Mouse (Mus musculus): ENCODE data around the gene Mob1b.

Mob1b gene

DNA sequence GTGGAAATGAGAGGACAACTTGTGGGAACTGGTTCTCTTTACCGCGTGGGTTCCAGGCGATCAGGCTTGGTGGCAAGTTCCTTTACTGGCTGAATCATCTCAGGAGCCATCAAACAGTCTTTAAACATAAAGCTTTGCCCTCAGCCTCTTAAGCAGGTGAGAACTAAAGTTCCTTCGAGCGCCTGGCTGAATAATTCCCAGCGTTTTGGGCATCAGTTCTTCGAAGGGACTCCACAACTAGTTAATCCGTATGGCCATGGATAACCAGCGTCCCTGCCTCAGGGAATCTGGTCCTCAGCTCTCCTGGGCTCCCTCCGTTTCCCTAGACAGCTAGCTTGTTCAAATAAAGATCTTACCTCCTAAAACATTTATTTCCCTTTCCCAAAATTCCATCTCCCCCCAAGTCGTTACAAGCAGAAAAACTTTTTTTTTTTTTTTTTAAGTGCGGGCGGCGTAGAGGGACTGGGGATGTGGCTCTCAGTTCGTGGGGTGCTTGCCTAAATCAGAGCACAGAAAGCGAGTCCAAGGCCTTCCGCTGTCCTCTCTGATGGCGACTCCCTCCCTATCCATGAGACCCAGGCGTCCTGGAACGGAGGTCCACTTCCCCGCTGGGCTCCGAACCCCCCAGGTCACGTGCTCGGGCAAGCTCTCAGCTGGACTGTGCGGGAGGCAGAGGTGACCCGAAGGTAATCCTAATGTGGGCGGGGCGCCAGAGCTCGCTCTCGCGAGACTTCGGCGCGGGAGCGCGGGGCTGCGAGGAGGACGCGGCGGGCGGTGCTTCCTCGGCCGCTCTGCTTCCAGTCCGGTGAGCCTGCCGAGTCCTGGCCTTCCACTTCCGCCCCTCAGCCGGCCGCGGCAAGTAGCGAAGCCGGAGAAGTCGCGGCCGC lies at the start of gene Mob1b:
Mob1b (plus strand) TSS at position 740 of the 887 bp plus-strand sequence.
- peak; percentile 93 for DNase-seq

DNA sequence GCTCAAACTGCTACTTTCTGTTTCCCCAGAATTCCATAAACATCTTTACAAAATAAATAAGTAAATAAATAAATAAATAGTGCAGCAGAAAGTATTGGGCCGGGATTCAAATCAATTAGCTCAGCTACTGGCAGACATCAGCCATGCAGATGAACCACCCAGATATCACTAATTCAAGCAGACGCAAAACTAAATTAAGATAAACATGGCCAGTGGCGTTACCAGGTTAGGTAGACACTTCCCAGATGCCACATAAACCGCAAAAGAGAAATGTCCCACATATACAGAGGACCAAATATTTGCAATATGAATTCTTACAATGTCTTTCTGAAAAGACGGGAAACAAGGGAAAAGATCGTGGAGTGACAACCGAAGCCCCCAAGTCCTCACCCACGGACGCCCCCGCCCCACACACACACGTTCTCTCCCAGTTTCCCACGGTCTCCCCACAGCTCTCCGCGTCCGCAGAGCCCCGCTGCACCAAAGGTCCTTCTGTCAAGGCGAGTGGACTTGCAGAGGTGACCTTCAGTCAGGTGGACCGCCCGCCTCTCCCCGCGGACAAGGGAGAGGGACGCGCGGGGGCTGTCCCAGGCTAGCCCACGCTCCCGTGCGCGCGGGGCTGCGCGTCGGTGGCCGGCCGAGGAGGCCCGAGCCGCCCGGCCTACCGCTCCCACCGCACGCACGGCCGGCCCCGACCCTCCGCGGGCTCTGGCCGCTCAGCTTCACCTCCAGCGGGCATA lies 45.8 kb upstream of the Mob1b start:
- DNase-seq = peak; percentile 38

DNA sequence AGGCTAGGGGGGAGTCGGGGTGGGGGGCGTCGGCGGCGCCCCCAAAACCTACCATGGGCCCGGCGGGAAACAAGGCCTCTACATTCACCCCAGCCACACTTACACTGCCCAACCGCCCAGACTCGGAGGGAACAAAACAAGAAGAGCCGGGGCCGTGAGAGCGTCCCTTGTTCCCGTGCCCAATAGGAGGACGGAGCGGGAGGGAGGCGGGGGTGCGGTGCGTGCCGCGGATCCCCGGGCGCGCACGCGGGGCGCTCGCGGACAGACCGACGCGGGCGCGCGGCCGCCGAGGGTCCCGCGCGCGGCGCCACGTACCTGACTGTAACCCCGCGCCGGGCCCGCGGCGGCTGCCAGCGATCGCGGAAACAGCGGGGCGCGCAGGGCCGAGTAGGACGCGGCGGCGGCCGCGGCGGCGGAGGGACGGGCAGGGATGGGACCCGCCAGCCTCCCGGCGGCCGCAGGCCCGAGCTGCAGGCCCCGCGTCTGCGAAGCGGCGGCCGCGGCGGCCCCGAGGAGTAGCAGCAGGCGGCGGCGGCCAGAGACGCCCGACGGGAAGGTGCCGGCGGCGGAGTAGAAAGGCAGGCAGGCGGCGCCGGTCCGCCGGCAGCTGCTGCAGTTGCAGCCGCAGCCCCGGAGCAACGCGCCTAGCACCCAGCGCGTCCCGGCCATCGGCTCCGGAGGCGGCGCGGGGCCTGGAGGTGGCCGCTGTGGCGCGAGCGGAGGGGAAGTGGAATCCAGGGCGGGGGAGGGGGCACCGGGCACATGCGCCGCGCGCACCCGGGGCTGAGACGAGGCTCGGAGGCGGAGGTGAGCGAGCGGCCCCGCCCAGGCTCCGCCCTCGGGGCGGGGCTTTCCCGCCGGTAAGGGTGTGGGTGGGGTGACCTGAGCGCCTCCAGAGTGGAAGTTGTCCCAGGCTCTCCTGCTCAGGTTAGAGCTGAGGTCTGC lies 44.9 kb upstream of the Mob1b start, which contains the start of gene Grsf1:
Grsf1 (minus strand) TSS at position 729 of the 945 bp plus-strand sequence.
- DNase-seq = peak; percentile 96

DNA sequence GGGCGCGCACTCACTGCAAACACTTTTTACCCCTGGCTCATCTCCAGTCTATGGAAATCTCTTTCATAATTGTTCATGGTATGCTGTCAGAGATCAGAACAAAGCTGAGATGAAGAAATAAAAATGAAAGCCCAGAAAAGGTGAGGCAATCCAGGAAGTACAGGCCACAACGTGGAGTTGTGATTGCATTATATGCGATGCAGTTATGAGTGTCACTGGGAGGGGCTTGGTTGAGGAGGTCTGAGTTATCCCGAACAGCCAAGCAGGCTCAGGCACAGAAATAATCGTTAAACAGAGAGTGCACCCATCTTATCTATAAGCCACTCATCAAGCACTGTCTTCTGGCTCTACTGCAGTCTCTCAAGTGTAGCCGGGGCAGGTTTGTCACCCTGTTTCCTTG lies 41.7 kb upstream of the Mob1b start:
- no peak for DNase-seq

DNA sequence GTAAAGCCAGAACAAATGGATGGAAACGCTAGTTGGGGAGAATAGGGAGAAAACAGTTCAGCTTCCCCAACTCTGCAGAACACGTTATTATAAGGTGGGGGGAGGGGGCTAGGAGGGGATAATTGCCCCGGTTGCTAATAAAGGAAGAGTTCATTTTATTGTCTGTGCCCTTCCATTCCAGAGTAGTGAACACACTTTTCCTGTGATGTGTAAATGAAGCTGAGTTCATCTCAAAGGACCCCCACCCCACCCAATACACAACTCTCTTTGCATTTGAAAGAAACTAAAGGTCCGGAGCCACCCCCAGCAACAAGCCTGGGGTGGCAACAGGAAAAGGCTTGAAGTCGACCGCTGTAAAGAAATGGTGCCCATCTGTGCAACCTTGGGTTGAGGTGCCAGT lies 41.3 kb upstream of the Mob1b start:
- DNase-seq = no peak

DNA sequence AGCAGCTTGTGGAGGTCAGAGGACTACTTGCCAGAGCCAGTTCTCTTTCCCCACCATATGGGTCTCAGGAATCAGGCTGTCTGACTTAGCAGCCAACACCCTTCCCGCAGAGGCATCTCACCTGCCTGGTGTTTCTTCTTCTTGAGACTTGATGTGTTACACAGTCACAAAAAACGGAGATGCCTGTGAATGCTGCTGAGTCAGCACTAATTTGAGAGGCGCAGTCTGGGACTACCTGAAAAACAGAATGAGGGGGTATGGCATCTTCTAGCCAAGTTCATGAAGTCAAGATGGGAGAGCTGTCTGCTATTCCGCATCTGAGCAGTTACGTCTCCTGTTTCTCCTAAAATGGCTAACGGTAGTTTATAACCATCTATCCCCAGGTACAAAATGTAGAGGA lies 40.1 kb upstream of the Mob1b start:
- DNase-seq = no peak

DNA sequence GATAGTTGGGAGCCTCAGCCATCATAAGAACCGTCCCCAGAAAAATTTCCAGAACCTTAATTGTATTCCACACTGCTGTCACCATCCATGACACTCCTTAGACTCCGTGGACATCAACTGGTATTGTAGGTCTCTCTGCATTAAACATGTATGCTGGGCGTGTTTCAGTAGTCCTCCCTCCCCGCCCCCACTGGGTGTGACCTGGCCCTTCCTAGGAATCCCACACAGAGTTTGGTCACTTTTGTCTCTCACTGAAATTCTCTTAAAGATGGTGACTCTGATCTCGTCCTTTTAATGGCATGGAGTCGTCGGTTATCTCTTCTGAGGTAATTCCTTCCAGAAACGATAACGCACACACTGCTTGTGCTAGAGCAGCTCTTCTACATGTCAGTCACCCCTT lies 36.9 kb upstream of the Mob1b start:
- DNase-seq = no peak

DNA sequence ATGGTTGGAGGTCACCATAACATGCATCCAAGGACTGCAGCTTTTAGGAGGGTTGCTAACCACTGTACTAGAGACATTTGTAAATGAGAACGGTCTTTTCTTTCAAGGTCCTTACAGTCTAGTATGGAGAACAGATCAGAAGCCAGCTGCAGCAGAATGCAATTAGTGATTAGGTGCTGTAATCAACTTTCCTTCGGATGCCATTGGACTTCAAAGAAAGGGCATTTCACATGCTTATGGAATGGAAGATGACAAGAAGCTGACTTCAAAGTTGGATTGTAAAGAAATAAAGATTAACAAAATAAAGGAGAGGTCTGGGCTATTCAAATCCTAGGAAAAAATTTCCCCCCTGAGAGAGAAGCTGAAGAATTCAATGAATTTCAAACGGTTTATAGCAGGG lies 36.4 kb upstream of the Mob1b start:
- DNase-seq = no peak

DNA sequence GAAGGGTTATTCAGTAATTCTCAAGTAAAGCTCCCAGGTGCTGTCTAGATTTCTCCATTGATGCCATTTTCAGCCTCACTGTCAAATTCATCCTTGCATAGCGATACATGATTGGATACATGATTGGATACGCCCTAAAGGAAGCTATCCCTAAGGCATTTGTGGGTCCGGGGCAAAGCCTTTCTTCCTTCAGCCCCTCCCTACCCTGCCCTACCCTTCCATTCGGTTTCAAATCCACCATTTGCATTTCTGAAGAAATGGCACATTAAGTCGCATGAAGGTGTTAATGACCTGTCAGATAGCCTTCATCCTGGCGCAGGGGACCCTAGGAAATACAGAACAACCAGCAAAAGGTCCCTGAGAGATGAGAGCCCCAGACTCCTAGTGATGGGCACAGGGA lies 35.3 kb upstream of the Mob1b start:
- no peak for DNase-seq

DNA sequence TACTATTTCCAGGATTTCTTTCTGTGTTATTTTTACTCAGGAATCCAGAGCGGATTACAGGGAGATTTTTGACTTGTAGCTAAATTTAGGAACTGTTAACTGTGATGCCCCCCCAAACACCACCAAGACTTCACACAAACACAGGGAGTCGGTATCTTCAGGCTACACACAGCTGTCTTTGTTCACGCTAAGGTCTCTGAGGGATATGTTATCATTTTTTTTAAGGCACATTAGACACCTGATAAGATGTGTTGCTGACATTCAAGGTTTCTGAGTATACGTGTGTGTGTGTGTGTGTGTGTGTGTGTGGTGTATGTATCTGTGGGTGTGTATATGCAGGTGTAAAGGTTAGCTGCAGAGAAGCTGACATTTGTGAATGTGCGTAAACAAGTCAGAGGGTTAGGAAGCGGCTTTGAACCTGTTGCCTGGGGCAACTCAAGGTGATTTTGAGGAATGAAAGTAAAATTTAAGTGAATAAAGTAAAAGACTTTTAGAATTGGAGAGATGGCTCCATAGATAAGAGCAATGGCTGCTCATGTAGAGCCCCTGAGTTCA lies 34.8 kb upstream of the Mob1b start:
- peak; percentile 13 for DNase-seq

DNA sequence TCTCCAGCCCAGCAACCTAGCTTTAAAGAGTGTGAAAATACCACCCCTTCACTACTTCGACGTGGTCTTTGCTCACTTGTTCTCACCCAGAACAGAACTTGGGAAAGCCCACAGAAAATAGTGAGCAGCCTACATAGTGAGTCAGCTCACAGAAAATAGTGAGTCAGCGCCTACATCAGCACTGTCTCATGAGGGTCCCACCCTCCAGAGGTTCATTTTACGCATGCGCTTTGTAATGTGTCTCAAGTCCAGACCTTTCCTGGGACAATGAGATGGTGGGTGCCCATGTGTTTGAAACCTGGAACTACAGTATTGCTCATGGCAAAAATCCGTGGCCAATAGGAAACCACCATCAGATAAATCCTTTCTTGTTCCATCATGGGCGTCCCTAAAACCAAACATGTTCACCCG lies 32.7 kb upstream of the Mob1b start:
- DNase-seq = no peak

DNA sequence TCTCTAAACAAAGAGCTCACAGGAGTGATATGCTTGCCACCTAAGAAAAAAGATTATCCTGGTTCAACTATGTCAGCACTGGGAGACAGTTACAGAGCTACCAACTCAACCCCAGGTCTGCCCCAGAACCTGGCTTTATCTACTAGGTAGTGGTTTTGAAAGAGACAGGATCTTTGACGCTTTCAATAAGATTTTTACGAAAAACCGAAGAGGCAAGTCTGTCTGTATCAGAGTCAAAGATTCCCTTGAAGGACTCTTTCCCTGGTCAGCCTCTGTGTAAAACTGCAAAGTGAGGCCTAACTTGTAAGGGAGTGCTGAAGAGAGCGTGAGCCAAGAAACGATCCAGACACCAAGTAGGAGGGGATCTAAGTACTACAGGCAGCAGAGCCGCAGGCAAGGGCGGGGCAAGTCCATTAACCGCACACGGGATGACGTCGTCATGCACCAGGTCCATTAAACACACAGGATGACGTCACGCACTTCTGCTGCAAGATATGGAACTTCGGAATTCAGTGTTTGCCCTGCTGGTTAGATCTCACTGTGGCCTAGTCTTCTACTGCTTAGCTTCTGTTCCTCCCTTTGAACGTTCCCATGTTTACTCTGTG lies 32.0 kb upstream of the Mob1b start:
- DNase-seq = no peak

DNA sequence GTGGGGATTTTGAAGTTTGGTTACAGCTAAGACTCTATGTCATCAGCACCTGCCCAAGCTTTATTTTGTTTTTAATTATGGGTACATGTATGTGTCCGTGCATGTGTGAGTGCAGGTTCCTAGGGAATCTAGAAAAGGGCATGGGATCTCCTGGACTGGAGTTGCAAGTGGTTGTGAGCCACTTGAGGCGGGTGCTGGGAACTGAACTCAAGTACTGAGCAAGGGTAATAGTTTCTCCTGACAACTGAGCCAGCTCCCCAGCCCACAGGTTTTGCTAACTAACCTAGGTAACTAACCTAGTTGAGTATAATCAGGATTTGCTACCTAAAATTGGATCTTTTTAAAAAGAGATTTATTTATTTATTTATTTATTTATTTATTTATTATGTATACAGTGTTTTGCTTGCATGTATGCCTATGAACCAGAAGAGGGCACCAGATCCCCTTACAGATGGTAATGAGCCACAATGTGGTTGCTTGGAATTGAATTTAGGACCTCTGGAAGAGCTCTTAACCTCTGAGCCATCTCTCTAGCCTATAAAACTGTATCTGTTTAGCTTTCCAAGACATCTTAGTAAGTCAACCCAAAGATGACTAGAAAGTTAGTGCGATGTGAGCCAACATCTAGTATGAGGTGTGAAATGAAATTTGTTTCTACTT lies 31.2 kb upstream of the Mob1b start:
- DNase-seq = no peak

DNA sequence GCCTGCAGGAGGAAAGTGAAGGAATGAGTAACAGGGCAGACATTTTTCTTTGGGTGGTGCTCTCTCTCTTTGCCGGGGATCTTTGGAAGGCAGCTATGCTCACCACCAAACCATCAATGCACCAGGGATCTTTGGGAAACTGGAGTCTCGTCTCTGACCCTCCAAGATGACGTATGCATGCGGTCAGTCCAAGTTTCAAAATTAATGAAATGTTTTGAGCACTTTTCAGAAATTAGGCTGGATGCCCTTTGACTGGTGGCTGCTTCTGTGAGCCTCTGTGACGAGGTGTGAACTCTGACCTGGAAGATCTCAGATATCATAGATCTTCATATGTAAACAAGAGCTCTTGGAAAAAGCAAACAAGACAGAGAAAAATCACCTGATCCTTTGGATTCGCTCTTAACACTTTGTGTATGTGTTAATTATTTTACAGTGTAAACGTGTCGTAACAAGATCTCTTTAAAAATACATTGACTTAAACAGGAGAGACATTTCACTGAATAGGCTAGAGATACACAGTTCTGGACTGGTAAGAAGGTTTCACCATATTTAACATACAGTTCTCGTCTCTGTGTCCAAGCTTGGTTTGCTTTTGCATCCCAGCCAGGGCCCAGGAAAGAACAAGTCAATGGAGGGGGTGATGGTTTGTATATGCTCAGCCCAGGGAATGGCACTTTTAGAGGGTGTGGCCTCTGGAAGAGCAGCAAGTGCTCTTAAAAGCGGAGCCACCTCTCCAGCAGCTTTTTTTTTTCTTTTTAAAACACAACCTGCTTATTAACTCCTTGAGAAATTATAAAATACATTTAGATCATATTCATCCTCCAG lies 29.8 kb upstream of the Mob1b start:
- DNase-seq = no peak

DNA sequence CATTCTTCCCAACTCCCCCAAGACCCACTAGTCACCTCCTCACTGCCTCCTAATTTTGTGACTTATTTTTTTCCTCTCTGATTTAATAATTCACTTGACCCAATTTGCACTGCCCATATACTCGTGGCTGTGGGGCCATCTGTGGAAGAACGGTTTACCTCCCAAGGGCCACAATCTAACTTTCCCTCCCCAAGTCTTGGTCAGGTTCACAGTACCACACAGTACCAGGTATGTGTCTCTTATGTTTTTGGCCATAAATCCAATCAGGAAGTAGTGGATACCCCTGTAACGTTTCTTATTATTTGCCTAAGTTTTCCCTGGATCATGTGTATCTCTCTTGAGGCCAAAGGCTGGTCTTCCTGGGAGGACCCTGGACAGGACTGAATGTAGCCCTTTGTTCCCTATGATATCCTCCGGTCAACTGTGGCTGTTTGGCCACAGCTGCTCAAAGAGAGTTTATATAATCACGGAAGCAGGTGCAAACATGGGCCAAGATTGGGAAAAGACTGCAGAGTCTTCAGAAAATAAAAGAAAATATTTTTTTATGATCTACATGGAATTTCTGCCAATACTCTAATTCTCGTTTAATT lies 29.1 kb upstream of the Mob1b start:
- no peak for DNase-seq

DNA sequence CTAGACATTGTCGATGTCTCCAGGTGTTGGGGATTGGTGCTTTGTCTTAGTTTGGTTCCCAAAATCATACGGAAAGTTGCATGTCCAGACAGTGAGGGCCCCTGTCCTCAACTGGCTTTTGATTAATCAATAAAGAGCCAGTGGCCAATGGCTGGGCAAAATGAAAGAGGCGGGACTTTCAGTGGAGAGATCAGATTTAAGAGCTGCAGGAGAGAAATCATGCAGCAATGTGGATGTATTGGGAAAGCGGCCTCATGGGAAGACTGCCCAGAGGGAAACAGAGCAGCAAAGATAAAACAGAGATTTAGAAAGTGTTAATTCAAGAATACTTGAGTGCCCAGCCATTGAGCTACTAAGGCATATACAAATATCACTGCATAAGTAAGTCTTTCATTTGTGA lies 28.1 kb upstream of the Mob1b start:
- DNase-seq = no peak

DNA sequence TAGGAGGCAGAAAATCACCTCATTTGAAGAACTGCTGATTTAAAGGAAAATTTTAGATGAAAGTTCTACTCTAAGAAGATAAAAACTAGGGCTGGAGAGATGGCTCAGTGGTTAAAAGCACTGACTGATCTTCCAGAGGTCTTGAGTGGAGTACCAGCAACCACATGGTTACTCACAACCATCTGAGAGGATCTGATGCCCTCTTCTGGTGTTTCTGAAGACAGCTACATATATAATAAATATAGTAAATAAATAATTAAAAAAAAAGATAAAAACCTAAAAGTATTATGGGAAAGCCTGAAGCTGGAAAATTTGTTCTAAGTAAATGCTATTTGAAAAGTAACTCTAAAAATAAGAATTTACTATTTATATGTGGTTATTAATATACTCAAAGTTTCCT lies 27.6 kb upstream of the Mob1b start:
- no peak for DNase-seq

DNA sequence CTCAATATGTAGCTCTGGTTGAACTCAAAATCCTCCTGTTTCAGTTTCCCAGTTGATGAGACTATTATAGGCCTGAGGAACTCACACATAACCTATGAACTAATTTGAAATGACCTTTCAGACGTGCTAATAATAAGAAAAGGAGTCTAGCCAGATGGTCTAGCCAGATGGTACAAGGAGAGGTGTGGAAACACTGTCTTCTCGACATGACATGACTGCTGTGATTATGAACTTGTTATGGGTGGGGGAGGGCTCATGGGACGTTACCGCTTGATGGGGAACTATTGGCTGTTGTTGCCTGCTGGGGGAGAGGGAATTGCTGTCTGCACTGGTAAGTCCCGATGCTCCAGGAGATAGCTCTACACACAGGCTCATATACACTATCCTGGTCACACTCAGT lies 23.4 kb upstream of the Mob1b start:
- no peak for DNase-seq

DNA sequence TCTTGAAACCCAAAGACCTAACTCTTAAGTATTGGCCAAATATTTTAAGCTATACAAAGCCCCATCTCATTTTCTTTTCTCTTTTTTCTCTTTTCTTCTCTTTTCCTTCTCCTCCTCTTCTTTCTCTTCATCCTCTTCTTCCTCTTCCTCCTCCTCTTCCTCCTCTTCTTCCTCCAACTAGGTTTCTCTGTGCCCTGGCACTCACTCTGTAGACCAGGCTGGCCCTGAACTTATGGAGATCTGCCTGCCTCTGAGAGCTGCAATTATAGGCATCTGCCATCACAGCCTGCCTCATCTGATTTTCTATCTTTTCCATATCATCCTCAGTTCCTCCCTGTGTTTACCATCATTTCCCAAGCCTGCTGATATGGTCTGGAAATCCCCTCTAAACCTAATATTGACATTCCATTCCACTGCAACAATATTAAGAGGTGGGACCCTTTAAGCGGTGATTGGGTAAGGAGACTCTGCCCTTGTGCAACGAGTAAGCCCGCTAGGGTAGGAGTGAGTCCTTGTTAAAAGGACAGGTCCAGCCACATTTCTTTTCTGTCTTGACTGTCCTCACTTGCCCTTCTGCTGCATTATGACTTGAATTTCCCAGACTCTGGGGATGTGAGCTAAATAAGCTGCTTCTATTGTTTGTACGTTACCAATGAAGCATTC lies 21.3 kb upstream of the Mob1b start:
- no peak for DNase-seq

DNA sequence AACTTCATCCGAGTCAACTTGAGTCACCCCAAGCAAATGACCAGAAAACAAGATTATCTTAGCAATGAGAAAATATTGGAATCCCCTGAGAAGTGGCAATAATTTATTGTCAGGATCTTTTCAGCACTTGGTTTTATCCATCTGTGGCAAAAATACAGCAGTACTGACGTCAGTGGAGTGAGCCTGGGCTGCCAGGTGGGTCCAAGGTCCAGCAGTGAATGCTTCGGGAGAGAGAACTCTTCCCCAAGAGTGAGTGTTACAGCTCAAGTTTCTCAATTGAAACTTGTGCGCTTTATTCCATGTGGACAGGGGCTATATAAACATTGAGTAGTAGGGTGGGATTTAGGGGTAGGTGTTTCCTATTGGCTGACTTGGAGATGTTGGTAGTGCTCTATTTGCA lies 18.6 kb upstream of the Mob1b start:
- DNase-seq = no peak
